Mouse (Mus musculus): ENCODE results near the gene Twistnb.
A peak's percentile ranks its signal among the peaks of the same experiment; 100 is the strongest.

GRCm38 (mm10) chr12:33388842-33389241 lies 40.6 kb upstream of the Twistnb start:
- TF ChIP-seq POLR2A (IDR thresholded peaks at IDR 0.05; ENCODE audit: insufficient read depth, low read length): no peak
- TF ChIP-seq CTCF (IDR thresholded peaks at IDR 0.05; ENCODE audit: low read depth, low read length): peak; percentile 89
- no peak for TF ChIP-seq EP300 (IDR thresholded peaks at IDR 0.05; ENCODE audit: insufficient read depth, low read depth, low read length)

All from ES-Bruce4 (cell line).